ENCODE assay signal across 29 mouse cellular contexts in the genomic region with DNA sequence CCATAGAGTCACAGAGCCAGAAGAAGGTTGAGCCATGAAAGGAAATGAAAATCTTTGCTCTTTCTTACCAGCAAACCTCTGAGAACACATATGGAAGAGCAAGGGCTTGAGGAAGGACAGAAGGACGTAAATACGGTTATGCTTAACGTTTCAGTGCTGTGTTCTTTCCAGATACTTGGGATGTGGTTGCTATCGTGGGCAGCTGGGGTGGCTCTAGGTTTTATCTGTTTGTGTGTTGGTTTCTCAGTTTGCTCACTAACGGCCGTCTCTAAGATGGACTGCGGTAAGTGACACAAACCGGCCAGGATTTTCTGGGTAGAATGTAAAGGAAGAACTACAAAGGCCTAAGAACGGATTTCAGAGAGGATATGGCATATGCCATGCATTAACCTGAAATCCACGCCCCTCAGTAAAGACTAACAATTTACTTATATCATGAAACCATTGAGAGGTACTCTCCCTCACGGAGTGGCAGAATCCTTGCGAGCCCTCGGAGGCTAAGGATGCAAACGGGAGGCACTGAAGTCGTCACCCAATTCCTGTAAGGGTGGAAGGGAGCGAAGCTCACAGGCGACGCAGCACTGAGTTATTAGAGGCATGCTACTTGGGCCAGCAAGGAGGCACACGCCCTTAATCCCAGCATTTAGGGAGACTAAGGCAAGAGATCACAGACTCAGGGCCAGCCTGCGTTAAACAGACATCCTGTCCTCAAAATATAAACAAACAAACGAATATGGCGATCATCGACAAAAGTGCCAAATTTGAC. TPM values are rescaled to one million over a fixed set of nuclear protein-coding genes. Genes with fewer than 3 reads are reported as not detected.
A peak's percentile ranks its signal among the peaks of the same experiment; 100 is the strongest.
DNase-seq lines count a peak whose midpoint lies in the region; ATAC-seq lines count a peak whose summit lies in the region.
"Had no signal": no experiment of that assay in that cellular context is flagged by ENCODE, and none has a peak within 500 bp of the region (broad histone marks: within the 10 kb centered on the region; RNA-seq: fewer than 3 reads in every experiment).

No protein-coding gene starts in this region.

- intact Hi-C loops in heart, postnatal 10 days (cut with DNase I), result no loop called here

- H3K4me3 ChIP-seq in liver, embryonic 13.5 days (replicated peaks), result no peak overlapping the region
- H3K4me3 ChIP-seq: embryonic facial prominence, embryonic 13.5 days; hindbrain, embryonic 10.5 days; left cerebral cortex, adult 2 months; limb, embryonic 15.5 days; midbrain, embryonic 12.5 days; stomach, embryonic 15.5 days had no signal

- ATAC-seq in erythroblast, adult 5-6 weeks (replicated peaks; ENCODE audit: low FRiP score, poor library complexity, severe bottlenecking), result peak; percentile 86
- peak; percentile 87 for ATAC-seq in liver, embryonic 13.5 days (ENCODE audit: low read depth)
- ATAC-seq in megakaryocyte-erythroid progenitor cell, adult 5-6 weeks (replicated peaks; ENCODE audit: low FRiP score, low TSS enrichment, poor library complexity, severe bottlenecking), result peak; percentile 93
- no peak for ATAC-seq in cerebellum, adult (ENCODE audit: insufficient number of reproducible peaks, low FRiP score, low TSS enrichment)
- ATAC-seq: forebrain, embryonic 16.5 days; hindbrain, postnatal 0 days; intestine, embryonic 16.5 days; Patski had no signal

- peaks cover 54% of the 10 kb centered on the region for H3K4me1 ChIP-seq in liver, embryonic 13.5 days (replicated peaks)

- H3K9me3 ChIP-seq in liver, embryonic 13.5 days (replicated peaks), result no peaks in the 10 kb centered on the region
- H3K9me3 ChIP-seq: embryonic facial prominence, embryonic 13.5 days; hindbrain, embryonic 10.5 days; limb, embryonic 15.5 days; midbrain, embryonic 12.5 days; stomach, embryonic 15.5 days had no signal

- WGBS in liver, embryonic 13.5 days (ENCODE audit: insufficient replicate concordance), result 40% methylated on average over 23 of the region's 23 CpGs

- H3K36me3 ChIP-seq in liver, embryonic 13.5 days, result no peaks in the 10 kb centered on the region
- H3K36me3 ChIP-seq: embryonic facial prominence, embryonic 13.5 days; hindbrain, embryonic 10.5 days; limb, embryonic 15.5 days; midbrain, embryonic 12.5 days; stomach, embryonic 15.5 days had no signal

- peak overlapping the region; percentile 92 for H3K27ac ChIP-seq in liver, embryonic 13.5 days
- H3K27ac ChIP-seq: embryonic facial prominence, embryonic 13.5 days; hindbrain, embryonic 10.5 days; hindbrain, postnatal 0 days; left cerebral cortex, adult 2 months; limb, embryonic 15.5 days; macrophage; midbrain, embryonic 12.5 days; stomach, embryonic 15.5 days had no signal

- peak overlapping the region; percentile 48 for H3K4me2 ChIP-seq in liver, embryonic 13.5 days
- H3K4me2 ChIP-seq: embryonic facial prominence, embryonic 13.5 days; heart, embryonic 11.5 days; limb, embryonic 15.5 days; midbrain, embryonic 12.5 days; stomach, embryonic 15.5 days had no signal

- H3K9ac ChIP-seq in liver, embryonic 13.5 days, result peak overlapping the region; percentile 53
- H3K9ac ChIP-seq: embryonic facial prominence, embryonic 13.5 days; limb, embryonic 15.5 days; midbrain, embryonic 12.5 days; stomach, embryonic 15.5 days had no signal

- H3K27me3 ChIP-seq in liver, embryonic 13.5 days, result no peaks in the 10 kb centered on the region
- H3K27me3 ChIP-seq: embryonic facial prominence, embryonic 13.5 days; limb, embryonic 15.5 days; midbrain, embryonic 12.5 days; Patski; stomach, embryonic 15.5 days had no signal

- peak; percentile 83 for DNase-seq in heart, adult 11 months
- no peak for DNase-seq in heart, postnatal 10 days
- peak; percentile 46 for DNase-seq in liver, embryonic 13.5 days
- DNase-seq in retina, postnatal 1 day, result no peak
- DNase-seq in spleen, adult 18-20 months, result no peak
- DNase-seq: cerebellum, adult 2 months; cerebellum, postnatal 25 days; embryo, embryonic 11 days; gastrocnemius, postnatal 10 days; kidney, postnatal 25 days; left cerebral cortex, postnatal 4 days; right cerebral cortex, postnatal 4 days; thymus, adult 2 months; thymus, postnatal 4 days had no signal

RNA-seq across cellular contexts. Expression of gene Ugcg, which starts 45.6 kb away (rescaled TPM):
- total RNA-seq in heart, postnatal 10 days (2021), result 10 to 100 TPM; 22.1 to 23.3 TPM
- total RNA-seq in erythroblast, adult 5-6 weeks (2015; ENCODE audit: low replicate concordance), result 33.2 and 33.4 TPM in 2 replicates
- total RNA-seq in erythroblast, adult 5-6 weeks (2017; ENCODE audit: low replicate concordance), result 20.6 and 37.6 TPM in 2 replicates
- polyA plus RNA-seq in liver, embryonic 13.5 days (2015; fragmentation: Nextera tagmentation; extraction: Ambion mirVana), result 9.2 and 10.5 TPM in 2 replicates
- total RNA-seq in megakaryocyte-erythroid progenitor cell, adult 5-6 weeks (2014; fragmentation: Nextera tagmentation), result 223 and 236 TPM in 2 replicates
- 225 and 282 TPM in 2 replicates for total RNA-seq in megakaryocyte-erythroid progenitor cell, adult 5-6 weeks (2017)

Comparison
In these comparisons a context has a peak if more than half of its experiments do, and no peak if none do; other contexts are left out.
1. DNase-seq: peak in heart, adult 11 months (single experiment) and liver, embryonic 13.5 days (single experiment); none in heart, postnatal 10 days (0 of 2), retina, postnatal 1 day (single experiment) and spleen, adult 18-20 months (0 of 2).
2. RNA of gene Ugcg, which starts 45.6 kb away (total RNA-seq): 223 to 282 TPM in megakaryocyte-erythroid progenitor cell, adult 5-6 weeks; 20.6 to 37.6 TPM in erythroblast, adult 5-6 weeks and 22.1 to 23.3 TPM in heart, postnatal 10 days; every median in the first group is over 4 times any median in the second.